Mouse (Mus musculus): ENCODE measurements around the gene Tctex1d4. TPM values are rescaled to one million over a fixed set of nuclear protein-coding genes. Genes with fewer than 3 reads are reported as not detected.
A peak's percentile ranks its signal among the peaks of the same experiment; 100 is the strongest.

Gene Tctex1d4
- 0.35 and 0.53 TPM in 2 replicates for polyA plus RNA-seq (2015; fragmentation: Nextera tagmentation; extraction: Ambion mirVana)

GRCm38 (mm10) chr4:117126675-117127290 lies at the start of gene Tctex1d4:
Tctex1d4 (plus strand) TSS chr4:117126794.
- peak within 1 kb of the TSS; percentile 54 for H3K27ac ChIP-seq (ENCODE audit: low read length)
- no peaks in the 10 kb centered on the region for H3K36me3 ChIP-seq (ENCODE audit: control insufficient read depth, insufficient read depth)
- H3K27me3 ChIP-seq (replicated peaks; ENCODE audit: control insufficient read depth, insufficient read depth, low read length): no peaks in the 10 kb centered on the region
- no peaks in the 10 kb centered on the region for H3K9me3 ChIP-seq (ENCODE audit: control insufficient read depth, low read length)
- H3K4me2 ChIP-seq (ENCODE audit: low read length): no peak within 1 kb of the TSS
- H3K4me1 ChIP-seq (replicated peaks; ENCODE audit: control insufficient read depth, insufficient read depth, low read length): peaks cover 17% of the 10 kb centered on the region
- H3K4me3 ChIP-seq (replicated peaks; ENCODE audit: low read length): no peak within 1 kb of the TSS
- no peak for ATAC-seq
- H3K9ac ChIP-seq (replicated peaks; ENCODE audit: low read depth, low read length): peak within 1 kb of the TSS; percentile 22
- 86% methylated on average over 9 of the region's 9 CpGs for WGBS

- Histone ChIP-seq H3K27ac (ENCODE audit: low read length) (no peak overlapping the region), H3K36me3 (ENCODE audit: control insufficient read depth, insufficient read depth) (0 out of 2 replicates have a peak, but pooled peaks cover 2% of the 10 kb centered on the region), H3K4me2 (ENCODE audit: low read length) (no peak overlapping the region), H3K9me3 (ENCODE audit: control insufficient read depth, low read length) (no peaks in the 10 kb centered on the region), H3K4me3 (replicated peaks; ENCODE audit: low read length) (no peak overlapping the region), H3K9ac (replicated peaks; ENCODE audit: low read depth, low read length) (no peak overlapping the region), H3K4me1 (replicated peaks; ENCODE audit: control insufficient read depth, insufficient read depth, low read length) (no peaks in the 10 kb centered on the region), H3K27me3 (replicated peaks; ENCODE audit: control insufficient read depth, insufficient read depth, low read length) (no peaks in the 10 kb centered on the region)
- WGBS: 79% methylated on average over 7 of the region's 7 CpGs
- ATAC-seq: no peak
Observed at GRCm38 (mm10) chr4:117087948-117088640, 38.5 kb upstream of the Tctex1d4 start.

- no peak for ATAC-seq
- WGBS: 83% methylated on average over 7 of the region's 7 CpGs
- no peak overlapping the region for H3K9ac ChIP-seq (replicated peaks; ENCODE audit: low read depth, low read length)
- no peak overlapping the region for H3K27ac ChIP-seq (ENCODE audit: low read length)
- no peaks in the 10 kb centered on the region for H3K9me3 ChIP-seq (ENCODE audit: control insufficient read depth, low read length)
- H3K36me3 ChIP-seq (ENCODE audit: control insufficient read depth, insufficient read depth): 0 out of 2 replicates have a peak, but pooled peaks cover 2% of the 10 kb centered on the region
- peaks cover 4% of the 10 kb centered on the region; the same call in 1 of the 2 replicates for H3K4me1 ChIP-seq (replicated peaks; ENCODE audit: control insufficient read depth, insufficient read depth, low read length)
- no peak overlapping the region for H3K4me2 ChIP-seq (ENCODE audit: low read length)
- H3K4me3 ChIP-seq (replicated peaks; ENCODE audit: low read length): no peak overlapping the region
- no peaks in the 10 kb centered on the region for H3K27me3 ChIP-seq (replicated peaks; ENCODE audit: control insufficient read depth, insufficient read depth, low read length)
Observed at GRCm38 (mm10) chr4:117090586-117090985, 36.0 kb upstream of the Tctex1d4 start.

GRCm38 (mm10) chr4:117094626-117095361 lies 31.8 kb upstream of the Tctex1d4 start:
- Histone ChIP-seq H3K9ac (replicated peaks; ENCODE audit: low read depth, low read length) (no peak overlapping the region), H3K4me2 (ENCODE audit: low read length) (no peak overlapping the region), H3K4me3 (replicated peaks; ENCODE audit: low read length) (no peak overlapping the region), H3K27me3 (replicated peaks; ENCODE audit: control insufficient read depth, insufficient read depth, low read length) (no peaks in the 10 kb centered on the region; the same call in 1 of the 2 replicates), H3K9me3 (ENCODE audit: control insufficient read depth, low read length) (no peaks in the 10 kb centered on the region), H3K27ac (ENCODE audit: low read length) (no peak overlapping the region), H3K36me3 (ENCODE audit: control insufficient read depth, insufficient read depth) (no peaks in the 10 kb centered on the region), H3K4me1 (replicated peaks; ENCODE audit: control insufficient read depth, insufficient read depth, low read length) (peaks cover 10% of the 10 kb centered on the region)
- ATAC-seq: no peak
- 85% methylated on average over 3 of the region's 3 CpGs for WGBS

GRCm38 (mm10) chr4:117095551-117096452 lies 30.8 kb upstream of the Tctex1d4 start, which contains the start of gene Ptch2:
Ptch2 (plus strand) TSS chr4:117096075.
- Histone ChIP-seq H3K27ac (ENCODE audit: low read length) (no peak within 1 kb of the TSS), H3K4me1 (replicated peaks; ENCODE audit: control insufficient read depth, insufficient read depth, low read length) (peaks cover 10% of the 10 kb centered on the region), H3K27me3 (replicated peaks; ENCODE audit: control insufficient read depth, insufficient read depth, low read length) (no peaks in the 10 kb centered on the region; the same call in 1 of the 2 replicates), H3K9ac (replicated peaks; ENCODE audit: low read depth, low read length) (peak within 1 kb of the TSS; percentile 59), H3K36me3 (ENCODE audit: control insufficient read depth, insufficient read depth) (no peaks in the 10 kb centered on the region), H3K4me2 (ENCODE audit: low read length) (peak within 1 kb of the TSS; percentile 76), H3K9me3 (ENCODE audit: control insufficient read depth, low read length) (no peaks in the 10 kb centered on the region), H3K4me3 (replicated peaks; ENCODE audit: low read length) (peak within 1 kb of the TSS; percentile 50)
- under 1% methylated on average over 46 of the region's 50 CpGs for WGBS
- ATAC-seq: peak; percentile 92

GRCm38 (mm10) chr4:117096666-117097065 lies 29.9 kb upstream of the Tctex1d4 start:
- Histone ChIP-seq H3K9me3 (ENCODE audit: control insufficient read depth, low read length) (no peaks in the 10 kb centered on the region), H3K27ac (ENCODE audit: low read length) (no peak overlapping the region)
- 16% methylated on average over 5 of the region's 5 CpGs for WGBS

GRCm38 (mm10) chr4:117097969-117098763 lies 28.4 kb upstream of the Tctex1d4 start:
- no peak for ATAC-seq
- Histone ChIP-seq H3K27ac (ENCODE audit: low read length) (no peak overlapping the region), H3K4me3 (replicated peaks; ENCODE audit: low read length) (no peak overlapping the region), H3K36me3 (ENCODE audit: control insufficient read depth, insufficient read depth) (no peaks in the 10 kb centered on the region), H3K27me3 (replicated peaks; ENCODE audit: control insufficient read depth, insufficient read depth, low read length) (no peaks in the 10 kb centered on the region; the same call in 1 of the 2 replicates), H3K9ac (replicated peaks; ENCODE audit: low read depth, low read length) (no peak overlapping the region), H3K4me2 (ENCODE audit: low read length) (no peak overlapping the region), H3K9me3 (ENCODE audit: control insufficient read depth, low read length) (no peaks in the 10 kb centered on the region), H3K4me1 (replicated peaks; ENCODE audit: control insufficient read depth, insufficient read depth, low read length) (peaks cover 10% of the 10 kb centered on the region)
- WGBS: 62% methylated on average over 8 of the region's 8 CpGs

More at GRCm38 (mm10) chr4:117096666-117097065, 29.9 kb upstream of the Tctex1d4 start:
- peak overlapping the region; percentile 59 for H3K9ac ChIP-seq (replicated peaks; ENCODE audit: low read depth, low read length)
- H3K4me1 ChIP-seq (replicated peaks; ENCODE audit: control insufficient read depth, insufficient read depth, low read length): peaks cover 10% of the 10 kb centered on the region
- peak overlapping the region; percentile 50 for H3K4me3 ChIP-seq (replicated peaks; ENCODE audit: low read length)
- H3K27me3 ChIP-seq (replicated peaks; ENCODE audit: control insufficient read depth, insufficient read depth, low read length): no peaks in the 10 kb centered on the region; the same call in 1 of the 2 replicates
- H3K36me3 ChIP-seq (ENCODE audit: control insufficient read depth, insufficient read depth): no peaks in the 10 kb centered on the region
- peak overlapping the region; percentile 76 for H3K4me2 ChIP-seq (ENCODE audit: low read length)
- no peak for ATAC-seq

GRCm38 (mm10) chr4:117098764-117099036 lies 27.9 kb upstream of the Tctex1d4 start:
- Histone ChIP-seq H3K36me3 (ENCODE audit: control insufficient read depth, insufficient read depth) (no peaks in the 10 kb centered on the region), H3K4me1 (replicated peaks; ENCODE audit: control insufficient read depth, insufficient read depth, low read length) (peaks cover 10% of the 10 kb centered on the region), H3K9me3 (ENCODE audit: control insufficient read depth, low read length) (no peaks in the 10 kb centered on the region), H3K9ac (replicated peaks; ENCODE audit: low read depth, low read length) (no peak overlapping the region), H3K27me3 (replicated peaks; ENCODE audit: control insufficient read depth, insufficient read depth, low read length) (no peaks in the 10 kb centered on the region; the same call in 1 of the 2 replicates), H3K27ac (ENCODE audit: low read length) (no peak overlapping the region), H3K4me3 (replicated peaks; ENCODE audit: low read length) (no peak overlapping the region), H3K4me2 (ENCODE audit: low read length) (no peak overlapping the region)
- WGBS: 55% methylated on average over 2 of the region's 2 CpGs
- ATAC-seq: no peak

Measured in forebrain, embryonic 16.5 days (tissue).